Mouse (Mus musculus): ENCODE results near the gene Gm13275.
"Not testable (repeated sequence)": the region's sequence is repeated elsewhere in the genome, so short reads cannot be mapped to it uniquely, and the experiment has no call there.

Gm13275 gene

GRCm38 (mm10) chr4:88797097-88797496 lies 2.8 kb downstream of the Gm13275 start, which contains the start of gene Gm13279:
TSS of gene Gm13279 (plus strand) at chr4:88797397.
- not testable (repeated sequence) for DNase-seq (ENCODE audit: extremely low read depth, low read depth)

GRCm38 (mm10) chr4:88799365-88799764 lies 5.1 kb downstream of the Gm13275 start, which contains the start of gene Gm13285:
TSS of gene Gm13285 (plus strand) at chr4:88799665.
- DNase-seq (ENCODE audit: extremely low read depth, low read depth): not testable (repeated sequence)

GRCm38 (mm10) chr4:88802954-88803353 lies 8.7 kb downstream of the Gm13275 start, which contains the start of gene Gm13287:
TSS of gene Gm13287 (plus strand) at chr4:88803254.
- not testable (repeated sequence) for DNase-seq (ENCODE audit: extremely low read depth, low read depth)

- DNase-seq (ENCODE audit: extremely low read depth, low read depth): not testable (repeated sequence)
Measured at GRCm38 (mm10) chr4:88805231-88805630, 10.9 kb downstream of the Gm13275 start, which contains the start of gene Gm13288. TSS of gene Gm13288 (plus strand) at chr4:88805531.

- not testable (repeated sequence) for DNase-seq (ENCODE audit: extremely low read depth, low read depth)
Measured at GRCm38 (mm10) chr4:88805761-88806160, 11.5 kb downstream of the Gm13275 start.

- no peak for DNase-seq (ENCODE audit: extremely low read depth, low read depth)
Measured at GRCm38 (mm10) chr4:88815928-88816327, 21.6 kb downstream of the Gm13275 start, which contains the start of gene Ifna7. TSS of gene Ifna7 (plus strand) at chr4:88816228.

- no peak for DNase-seq (ENCODE audit: extremely low read depth, low read depth)
Measured at GRCm38 (mm10) chr4:88819659-88820058, 25.4 kb downstream of the Gm13275 start, which contains the start of gene Ifna11. TSS of gene Ifna11 (plus strand) at chr4:88819959.

GRCm38 (mm10) chr4:88822995-88823394 lies 28.7 kb downstream of the Gm13275 start:
- no peak for DNase-seq (ENCODE audit: extremely low read depth, low read depth)

GRCm38 (mm10) chr4:88827116-88827515 lies 32.8 kb downstream of the Gm13275 start, which contains the start of gene Ifna6:
TSS of gene Ifna6 (plus strand) at chr4:88827416.
- not testable (repeated sequence) for DNase-seq (ENCODE audit: extremely low read depth, low read depth)

- DNase-seq (ENCODE audit: extremely low read depth, low read depth): no peak
Measured at GRCm38 (mm10) chr4:88830523-88830922, 36.2 kb downstream of the Gm13275 start.

GRCm38 (mm10) chr4:88835225-88835624 lies 40.9 kb downstream of the Gm13275 start, which contains the start of gene Ifna5:
TSS of gene Ifna5 (plus strand) at chr4:88835525.
- not testable (repeated sequence) for DNase-seq (ENCODE audit: extremely low read depth, low read depth)

GRCm38 (mm10) chr4:88838828-88839227 lies 44.5 kb downstream of the Gm13275 start:
- no peak for DNase-seq (ENCODE audit: extremely low read depth, low read depth)

GRCm38 (mm10) chr4:88840058-88840457 lies 45.8 kb downstream of the Gm13275 start:
- DNase-seq (ENCODE audit: extremely low read depth, low read depth): no peak

GRCm38 (mm10) chr4:88841438-88841911 lies 47.2 kb downstream of the Gm13275 start, which contains the start of gene Ifna4:
TSS of gene Ifna4 (plus strand) at chr4:88841861.
- no peak for DNase-seq (ENCODE audit: extremely low read depth, low read depth)
